Mouse (Mus musculus): Measurements from ENCODE around the gene Sike1.

- TF ChIP-seq GATA1 (IDR thresholded peaks at IDR 0.05; ENCODE audit: borderline replicate concordance, low read length) (no peak), CTCF (IDR thresholded peaks at IDR 0.05; ENCODE audit: low read depth, low read length) (no peak)
Observed at GRCm38 (mm10) chr3:103040285-103040684, 44.8 kb downstream of the Sike1 start.
